Mouse (Mus musculus) gastrocnemius, postnatal 25 days (tissue): ENCODE results near the gene Ficd. TPM values are rescaled to one million over a fixed set of nuclear protein-coding genes. Genes with fewer than 3 reads are reported as not detected.
"Not testable (repeated sequence)": the region's sequence is repeated elsewhere in the genome, so short reads cannot be mapped to it uniquely, and the experiment has no call there.

Experiments used
- DNase-seq: peaks from one replicate; pipeline ENCODE4 v3.0.0; 2022
- total RNA-seq, 2 experiments: library from RNA; stranded (reverse); gene quantifications; 1 replicate in 1 of 2; 2 replicates in 1 of 2; pipeline ENCODE4 v1.2.3; 2021

Ficd gene
- total RNA-seq, 2 experiments from 2014 or later = 4.8 to 5.9 TPM

GRCm38 (mm10) chr5:113773664-113774063 is 38.1 kb downstream of the Ficd start:
- peak; percentile 79 for DNase-seq

DNA sequence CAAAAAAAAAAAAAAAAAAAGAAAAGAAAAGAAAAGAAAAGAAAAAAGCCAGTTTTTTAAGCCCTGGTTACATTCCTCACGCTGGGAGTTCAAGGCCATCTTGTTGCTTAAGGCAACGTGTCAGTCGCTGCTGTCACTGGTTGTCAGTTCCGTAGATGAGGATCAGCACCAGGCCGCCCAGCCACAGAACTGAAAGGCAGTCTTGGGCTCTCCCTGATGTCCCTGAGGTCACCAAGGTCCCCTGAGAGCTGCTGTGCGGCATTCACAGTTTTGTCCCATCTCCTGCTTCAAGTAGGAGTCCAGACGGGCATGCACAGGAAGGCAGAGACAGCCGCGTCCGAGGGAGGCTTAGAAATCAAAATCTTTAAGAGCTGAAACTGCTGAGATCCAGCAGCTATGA is 40.0 kb downstream of the Ficd start:
- DNase-seq = no peak

DNA sequence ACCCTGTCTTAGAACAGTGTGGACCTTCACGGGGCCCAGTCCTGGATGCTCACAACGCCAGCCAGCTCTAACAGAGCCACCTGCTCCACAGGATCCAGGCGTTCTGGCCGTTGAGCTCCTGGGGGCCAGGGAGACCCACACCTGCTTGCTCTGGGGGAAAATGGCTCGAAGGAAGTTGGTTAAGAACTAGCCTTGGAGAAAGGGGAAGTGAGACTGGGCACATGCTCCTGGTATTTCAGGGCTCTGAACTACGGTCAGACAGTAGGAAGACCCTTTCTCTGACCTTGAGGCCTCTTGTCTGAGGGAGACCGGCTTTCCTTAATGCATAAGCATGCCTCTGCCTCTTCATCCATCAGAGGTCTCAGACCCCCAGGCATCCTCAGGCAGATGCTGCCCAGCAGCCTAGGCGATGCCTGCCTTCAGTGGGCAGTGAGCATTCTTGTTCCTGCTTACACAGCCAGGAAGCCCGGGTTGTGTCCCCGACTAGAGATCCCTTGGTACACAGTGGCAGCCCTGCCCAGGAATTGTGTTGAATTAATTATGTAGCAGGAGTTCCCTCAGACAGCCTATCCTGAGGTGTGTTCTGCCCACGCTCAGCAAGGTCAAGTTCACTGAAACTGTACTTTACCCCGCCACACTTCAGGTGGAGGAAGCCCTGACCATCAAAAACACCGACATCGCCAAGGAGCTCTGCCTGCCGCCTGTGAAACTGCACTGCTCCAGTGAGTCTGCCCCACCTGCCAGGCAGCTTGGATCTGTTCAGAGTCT is 40.7 kb downstream of the Ficd start:
- DNase-seq = no peak

GRCm38 (mm10) chr5:113776896-113777226 is 41.3 kb downstream of the Ficd start:
- peak; percentile 26 for DNase-seq

GRCm38 (mm10) chr5:113777728-113778127 is 42.1 kb downstream of the Ficd start:
- not testable (repeated sequence) for DNase-seq

GRCm38 (mm10) chr5:113779569-113779968 is 44.0 kb downstream of the Ficd start:
- no peak for DNase-seq

GRCm38 (mm10) chr5:113780082-113780752 is 44.6 kb downstream of the Ficd start:
- DNase-seq = no peak

GRCm38 (mm10) chr5:113780763-113781162 is 45.2 kb downstream of the Ficd start:
- DNase-seq = no peak

GRCm38 (mm10) chr5:113781254-113781653 is 45.7 kb downstream of the Ficd start:
- DNase-seq = no peak

DNA sequence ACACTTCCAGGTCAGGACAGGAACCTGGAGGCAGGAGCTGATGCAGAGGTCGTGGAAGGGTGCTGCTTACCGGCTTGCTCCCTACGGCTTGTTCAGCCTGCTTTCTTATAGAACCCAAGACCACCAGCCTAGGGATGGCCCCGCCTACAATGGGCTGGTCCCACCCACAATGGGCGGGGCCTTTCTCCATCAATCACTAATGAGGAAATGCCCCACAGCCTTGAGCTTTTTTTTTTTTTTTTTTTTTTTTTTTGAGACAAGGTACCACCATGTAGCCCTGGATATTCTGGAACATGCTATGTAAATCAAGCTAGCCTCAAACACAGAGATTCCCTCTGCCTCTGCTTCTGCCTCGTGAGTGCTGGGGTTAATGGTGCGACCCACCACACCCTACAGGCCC is 46.3 kb downstream of the Ficd start:
- DNase-seq = no peak

DNA sequence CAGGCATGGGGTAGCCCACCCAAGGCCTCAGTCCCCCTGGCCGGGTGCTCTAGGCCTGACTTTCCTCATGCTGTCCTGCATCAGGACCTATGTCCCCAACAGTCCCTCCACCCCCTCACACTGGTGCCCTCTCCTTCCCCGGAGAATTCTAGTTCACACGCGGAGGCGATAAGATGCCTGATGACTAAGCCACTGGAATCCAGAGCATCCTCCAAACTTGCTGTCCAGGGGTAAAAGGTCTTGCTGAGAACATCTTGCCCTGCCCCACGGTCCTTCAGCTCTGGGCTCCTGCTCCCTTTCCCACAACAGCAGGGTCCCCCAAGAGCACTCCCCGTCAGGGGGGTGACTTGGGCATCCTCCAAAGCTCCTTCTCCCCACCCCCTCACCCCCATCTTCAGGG is 47.0 kb downstream of the Ficd start:
- DNase-seq = no peak

GRCm38 (mm10) chr5:113783581-113784001 is 48.0 kb downstream of the Ficd start:
- DNase-seq = peak; percentile 74

GRCm38 (mm10) chr5:113784104-113784503 is 48.5 kb downstream of the Ficd start:
- not testable (repeated sequence) for DNase-seq

- no peak for DNase-seq
Measured at GRCm38 (mm10) chr5:113786985-113787384, 51.4 kb downstream of the Ficd start.

DNA sequence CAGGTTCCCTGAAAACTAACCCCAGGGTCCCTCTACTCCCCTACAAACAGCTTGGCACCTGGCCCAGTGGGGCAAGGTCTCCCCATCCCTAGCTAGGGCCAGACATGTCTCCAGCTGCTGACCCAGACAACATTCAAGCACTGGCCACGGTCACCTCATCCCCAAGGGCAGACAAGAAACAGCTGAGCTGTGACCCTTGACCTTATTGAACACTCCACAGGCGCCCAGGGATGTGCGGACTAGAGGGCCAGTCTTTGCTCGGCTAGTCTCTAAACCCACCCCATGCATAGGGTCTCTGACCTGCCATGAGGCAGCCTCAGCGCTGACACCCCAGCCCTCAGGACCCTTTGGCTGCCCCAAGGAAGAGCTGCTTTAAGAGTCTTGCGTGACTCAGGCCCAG is 53.0 kb downstream of the Ficd start:
- DNase-seq = no peak

DNA sequence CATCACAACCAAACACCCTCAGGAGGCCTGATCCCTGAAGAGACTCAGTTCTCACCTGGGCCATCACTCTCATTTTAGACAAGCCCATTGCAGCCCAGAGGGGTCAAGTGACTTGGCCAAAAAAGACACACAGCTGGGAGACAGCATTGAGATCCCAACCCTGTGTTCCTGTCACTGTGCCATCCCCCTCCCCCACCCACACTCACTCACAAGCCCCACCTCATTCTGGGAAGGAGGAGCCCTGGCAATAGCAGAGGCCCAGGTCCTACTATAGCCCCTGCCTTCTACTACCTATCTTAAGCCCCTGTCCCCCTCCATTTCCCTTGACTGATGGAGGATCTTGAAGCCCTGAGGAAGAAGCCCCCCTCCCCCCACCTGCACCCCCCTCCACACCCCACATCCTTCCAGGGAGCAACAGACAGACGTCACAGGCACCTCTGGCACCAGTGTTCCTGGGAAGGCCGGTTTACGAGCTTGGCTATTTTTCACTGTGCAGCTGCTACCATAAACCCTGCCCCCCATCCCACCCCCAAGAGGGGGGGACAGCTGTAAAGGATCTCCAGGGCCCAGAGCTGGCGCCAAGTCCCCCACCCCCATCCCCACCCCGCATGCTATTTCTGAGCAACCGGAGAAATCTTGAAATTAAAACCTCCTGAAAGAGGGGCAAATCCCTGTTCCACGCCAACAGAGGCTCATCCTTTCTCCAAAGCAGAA is 53.6 kb downstream of the Ficd start:
- DNase-seq = peak; percentile 58

Other genes starting within 250 kb of the Ficd start
- under 1 TPM; 0.31 to 0.46 TPM for gene Wscd2, start 245.5 kb upstream of the Ficd start, total RNA-seq
- 10 to 100 TPM; 14.6 to 15.4 TPM for gene Cmklr1, start 85.4 kb upstream of the Ficd start, total RNA-seq
- gene 1700069L16Rik, start 11.0 kb upstream of the Ficd start, total RNA-seq = not detected
- 1 to 10 TPM; 5.8 to 8.2 TPM for gene Sart3, start 36.7 kb downstream of the Ficd start, total RNA-seq
- gene Iscu, start 36.9 kb downstream of the Ficd start, total RNA-seq = 100 to 1,000 TPM; 126 to 135 TPM
- gene Tmem119, start 64.7 kb downstream of the Ficd start, total RNA-seq = 1 to 10 TPM; 3.0 to 3.6 TPM
- 1 to 10 TPM in 1 of 2 experiments, under 1 TPM in 1; 0.43 to 1.2 TPM for gene Selplg, start 96.8 kb downstream of the Ficd start, total RNA-seq
- gene Coro1c, start 173.0 kb downstream of the Ficd start, total RNA-seq = 10 to 100 TPM; 11.9 to 17.1 TPM